Mouse (Mus musculus): Measurements from ENCODE around the gene Fis1. TPM values are rescaled to one million over a fixed set of nuclear protein-coding genes. Genes with fewer than 3 reads are reported as not detected.

Gene Fis1
- polyA plus RNA-seq (2015; fragmentation: Nextera tagmentation; extraction: Ambion mirVana), result 336 and 351 TPM in 2 replicates

GRCm38 (mm10) chr5:136953015-136953414 is at the start of gene Fis1:
Gene Fis1 (plus strand): TSS chr5:136953275.
- Histone ChIP-seq H3K27ac (replicated peaks) (peak within 1 kb of the TSS; percentile 84), H3K4me3 (peak within 1 kb of the TSS; percentile 62), H3K9ac (replicated peaks) (peak within 1 kb of the TSS; percentile 69), H3K4me1 (peaks cover 27% of the 10 kb centered on the region), H3K9me3 (no peaks in the 10 kb centered on the region), H3K36me3 (peaks cover 5% of the 10 kb centered on the region; the same call in 1 of the 2 replicates), H3K27me3 (no peaks in the 10 kb centered on the region), H3K4me2 (replicated peaks) (peak within 1 kb of the TSS; percentile 77)
- ATAC-seq (replicated peaks), result peak; percentile 99
- under 1% methylated on average over 23 of the region's 23 CpGs for WGBS

- Histone ChIP-seq H3K9me3 (no peaks in the 10 kb centered on the region), H3K4me1 (peaks cover 13% of the 10 kb centered on the region), H3K9ac (replicated peaks) (no peak overlapping the region), H3K27ac (replicated peaks) (no peak overlapping the region), H3K27me3 (no peaks in the 10 kb centered on the region), H3K36me3 (no peaks in the 10 kb centered on the region), H3K4me3 (no peak overlapping the region), H3K4me2 (replicated peaks) (no peak overlapping the region)
- WGBS, result 51% methylated on average over 3 of the region's 3 CpGs
- ATAC-seq (replicated peaks), result no peak
Observed at GRCm38 (mm10) chr5:136904621-136905020, 48.5 kb upstream of the Fis1 start.

- Histone ChIP-seq H3K27me3 (no peaks in the 10 kb centered on the region), H3K9ac (replicated peaks) (no peak overlapping the region), H3K27ac (replicated peaks) (no peak overlapping the region), H3K4me2 (replicated peaks) (no peak overlapping the region), H3K4me1 (peaks cover 17% of the 10 kb centered on the region), H3K36me3 (no peaks in the 10 kb centered on the region), H3K9me3 (no peaks in the 10 kb centered on the region), H3K4me3 (no peak overlapping the region)
- no peak for ATAC-seq (replicated peaks)
- 53% methylated on average over 7 of the region's 7 CpGs for WGBS
Observed at GRCm38 (mm10) chr5:136905630-136906029, 47.4 kb upstream of the Fis1 start.

GRCm38 (mm10) chr5:136907587-136907986 is 45.5 kb upstream of the Fis1 start:
- Histone ChIP-seq H3K27me3 (no peaks in the 10 kb centered on the region), H3K9me3 (no peaks in the 10 kb centered on the region), H3K9ac (replicated peaks) (peak overlapping the region; percentile 67), H3K4me2 (replicated peaks) (peak overlapping the region; percentile 55), H3K4me3 (peak overlapping the region; percentile 66), H3K27ac (replicated peaks) (no peak overlapping the region), H3K36me3 (peaks cover 17% of the 10 kb centered on the region), H3K4me1 (peaks cover 17% of the 10 kb centered on the region)
- ATAC-seq (replicated peaks), result peak; percentile 44; the same call in 1 of the 2 replicates
- WGBS, result 46% methylated on average over 9 of the region's 9 CpGs

GRCm38 (mm10) chr5:136907991-136908857 is 44.9 kb upstream of the Fis1 start, which contains the start of gene Ift22:
Gene Ift22 (plus strand): TSS chr5:136908150.
- H3K36me3 ChIP-seq, result peaks cover 24% of the 10 kb centered on the region
- H3K4me3 ChIP-seq, result peak within 1 kb of the TSS; percentile 66
- H3K4me2 ChIP-seq (replicated peaks), result peak within 1 kb of the TSS; percentile 55
- peaks cover 17% of the 10 kb centered on the region for H3K4me1 ChIP-seq
- H3K27me3 ChIP-seq, result no peaks in the 10 kb centered on the region
- peak; percentile 94 for ATAC-seq (replicated peaks)
- H3K27ac ChIP-seq (replicated peaks), result peak within 1 kb of the TSS; percentile 19; the same call in 1 of the 2 replicates
- H3K9ac ChIP-seq (replicated peaks), result peak within 1 kb of the TSS; percentile 67
- no peaks in the 10 kb centered on the region for H3K9me3 ChIP-seq
- WGBS, result 8% methylated on average over 32 of the region's 32 CpGs

- WGBS, result 86% methylated on average over 3 of the region's 3 CpGs
- Histone ChIP-seq H3K9me3 (no peaks in the 10 kb centered on the region), H3K36me3 (peaks cover 31% of the 10 kb centered on the region), H3K4me3 (no peak overlapping the region), H3K27me3 (no peaks in the 10 kb centered on the region), H3K27ac (replicated peaks) (no peak overlapping the region), H3K4me1 (peaks cover 6% of the 10 kb centered on the region), H3K9ac (replicated peaks) (no peak overlapping the region), H3K4me2 (replicated peaks) (no peak overlapping the region)
- no peak for ATAC-seq (replicated peaks)
Observed at GRCm38 (mm10) chr5:136914183-136914582, 38.9 kb upstream of the Fis1 start.

- no peak overlapping the region for H3K9ac ChIP-seq (replicated peaks)
- WGBS, result 92% methylated on average over 8 of the region's 8 CpGs
- ATAC-seq (replicated peaks), result no peak
- H3K4me1 ChIP-seq, result peaks cover 6% of the 10 kb centered on the region
- H3K36me3 ChIP-seq, result peaks cover 12% of the 10 kb centered on the region
- no peak overlapping the region for H3K27ac ChIP-seq (replicated peaks)
- H3K9me3 ChIP-seq, result no peaks in the 10 kb centered on the region
- no peak overlapping the region for H3K4me2 ChIP-seq (replicated peaks)
- H3K27me3 ChIP-seq, result no peaks in the 10 kb centered on the region
- no peak overlapping the region for H3K4me3 ChIP-seq
Observed at GRCm38 (mm10) chr5:136917613-136918242, 35.3 kb upstream of the Fis1 start.

- 2% methylated on average over 38 of the region's 38 CpGs for WGBS
- H3K4me1 ChIP-seq, result peaks cover 6% of the 10 kb centered on the region
- H3K9ac ChIP-seq (replicated peaks), result peak overlapping the region; percentile 66
- H3K4me2 ChIP-seq (replicated peaks), result peak overlapping the region; percentile 72
- peak; percentile 86 for ATAC-seq (replicated peaks)
- H3K36me3 ChIP-seq, result 0 out of 2 replicates have a peak, but pooled peaks cover 1% of the 10 kb centered on the region
- peak overlapping the region; percentile 70 for H3K4me3 ChIP-seq
- H3K9me3 ChIP-seq, result no peaks in the 10 kb centered on the region
- peak overlapping the region; percentile 73 for H3K27ac ChIP-seq (replicated peaks)
- no peaks in the 10 kb centered on the region for H3K27me3 ChIP-seq
Observed at GRCm38 (mm10) chr5:136918655-136919472, 34.2 kb upstream of the Fis1 start.

GRCm38 (mm10) chr5:136919546-136920301 is 33.4 kb upstream of the Fis1 start:
- Histone ChIP-seq H3K4me3 (peak overlapping the region; percentile 70), H3K9ac (replicated peaks) (peak overlapping the region; percentile 66), H3K27me3 (no peaks in the 10 kb centered on the region), H3K4me2 (replicated peaks) (peak overlapping the region; percentile 72), H3K27ac (replicated peaks) (no peak overlapping the region), H3K36me3 (no peaks in the 10 kb centered on the region), H3K4me1 (peaks cover 6% of the 10 kb centered on the region), H3K9me3 (no peaks in the 10 kb centered on the region)
- WGBS, result 18% methylated on average over 17 of the region's 18 CpGs
- ATAC-seq (replicated peaks), result peak; percentile 12; the same call in 1 of the 2 replicates

- Histone ChIP-seq H3K9me3 (no peaks in the 10 kb centered on the region), H3K27ac (replicated peaks) (no peak overlapping the region), H3K27me3 (no peaks in the 10 kb centered on the region), H3K4me1 (peaks cover 6% of the 10 kb centered on the region), H3K4me3 (no peak overlapping the region), H3K4me2 (replicated peaks) (no peak overlapping the region), H3K9ac (replicated peaks) (no peak overlapping the region), H3K36me3 (no peaks in the 10 kb centered on the region)
- ATAC-seq (replicated peaks), result no peak
- WGBS, result 86% methylated on average over 9 of the region's 9 CpGs
Observed at GRCm38 (mm10) chr5:136922830-136923229, 30.2 kb upstream of the Fis1 start.

Measured in forebrain, embryonic 15.5 days (tissue).